Mouse (Mus musculus) testis, adult 2 months (tissue): Measurements from ENCODE around the gene Slc26a9. TPM values are rescaled to one million over a fixed set of nuclear protein-coding genes. Genes with fewer than 3 reads are reported as not detected.
A peak's percentile ranks its signal among the peaks of the same experiment; 100 is the strongest.

Experiments
- H3K27ac ChIP-seq: fragments of 200-500 bp; 2 replicates; pipeline ENCODE4 v1.5.1; 2012; ENCODE audit warnings: low read depth, low read length; ENCODE audit not compliant: control insufficient read depth, insufficient read depth
- H3K27me3 ChIP-seq: fragments of 200-500 bp; 2 replicates; pipeline ENCODE4 v1.6.1; 2012; ENCODE audit warnings: mild to moderate bottlenecking, low read length, moderate library complexity; ENCODE audit not compliant: control insufficient read depth, insufficient read depth
- H3K36me3 ChIP-seq: fragments of 200-500 bp; 2 replicates; pipeline ENCODE4 v1.6.1; 2012; ENCODE audit warnings: mild to moderate bottlenecking, low read length; ENCODE audit not compliant: control insufficient read depth, insufficient read depth
- H3K4me1 ChIP-seq: fragments of 200-500 bp; 2 replicates; pipeline ENCODE4 v1.6.1; 2012; ENCODE audit warnings: low read length; ENCODE audit not compliant: control insufficient read depth, insufficient read depth
- H3K4me3 ChIP-seq: fragments of 200-500 bp; 2 replicates; pipeline ENCODE4 v1.5.1; 2012; ENCODE audit warnings: low read depth, mild to moderate bottlenecking, low read length, moderate library complexity, mixed read lengths; ENCODE audit not compliant: control insufficient read depth
- CTCF ChIP-seq: fragments of 200-500 bp; IDR thresholded peaks from 2 replicates; pipeline ENCODE4 v1.5.1; 2012; ENCODE audit warnings: low read depth, mild to moderate bottlenecking, inconsistent platforms, low read length, moderate library complexity; ENCODE audit not compliant: control insufficient read depth, insufficient read depth, insufficient replicate concordance
- POLR2A ChIP-seq: fragments of 200-500 bp; IDR thresholded peaks from 2 replicates; pipeline ENCODE4 v1.6.1; 2012; ENCODE audit warnings: low read depth, mild to moderate bottlenecking, inconsistent platforms, low read length, moderate library complexity; ENCODE audit not compliant: control insufficient read depth
- polyA plus RNA-seq: library from polyadenylated mRNA; depleted of rRNA; stranded (reverse); fragments of >200 nt; gene quantifications from 2 replicates; pipeline ENCODE4 v1.2.3, GENCODE M21; 2012

The Slc26a9 gene
- polyA plus RNA-seq, 1 experiment, result 0.32 TPM

GRCm38 (mm10) chr1:131703482-131703881 is 40.3 kb upstream of the Slc26a9 start:
- Histone ChIP-seq H3K36me3 (no peaks in the 10 kb centered on the region), H3K4me3 (no peak overlapping the region), H3K27ac (no peak overlapping the region), H3K27me3 (no peaks in the 10 kb centered on the region), H3K4me1 (peaks cover 2% of the 10 kb centered on the region; the same call in 1 of the 2 replicates)
- TF ChIP-seq CTCF, result no peak

DNA sequence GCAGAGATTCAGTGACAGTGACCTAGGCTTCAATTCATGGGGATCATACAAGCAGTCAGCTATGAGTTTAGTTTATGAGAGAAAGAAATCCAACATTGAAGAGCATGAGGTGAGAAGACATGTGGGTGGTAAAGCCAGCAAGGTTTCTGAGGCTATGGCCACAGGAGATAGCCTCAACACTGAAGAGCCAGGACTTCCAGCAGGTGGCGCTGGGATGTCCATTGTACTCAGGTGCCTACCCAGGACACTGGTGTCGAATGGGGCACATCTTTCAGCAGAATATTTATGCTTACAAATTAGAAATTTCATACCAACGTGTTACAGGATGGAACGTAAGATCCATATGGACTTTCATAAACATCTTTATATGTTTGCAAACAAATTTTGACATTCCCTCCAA is 35.5 kb upstream of the Slc26a9 start:
- Histone ChIP-seq H3K36me3 (no peaks in the 10 kb centered on the region), H3K4me3 (no peak overlapping the region), H3K27ac (no peak overlapping the region), H3K27me3 (no peaks in the 10 kb centered on the region), H3K4me1 (no peaks in the 10 kb centered on the region)
- no peak for TF ChIP-seq POLR2A
- TF ChIP-seq CTCF, result peak; percentile 65; the same call in 1 of the 2 replicates

DNA sequence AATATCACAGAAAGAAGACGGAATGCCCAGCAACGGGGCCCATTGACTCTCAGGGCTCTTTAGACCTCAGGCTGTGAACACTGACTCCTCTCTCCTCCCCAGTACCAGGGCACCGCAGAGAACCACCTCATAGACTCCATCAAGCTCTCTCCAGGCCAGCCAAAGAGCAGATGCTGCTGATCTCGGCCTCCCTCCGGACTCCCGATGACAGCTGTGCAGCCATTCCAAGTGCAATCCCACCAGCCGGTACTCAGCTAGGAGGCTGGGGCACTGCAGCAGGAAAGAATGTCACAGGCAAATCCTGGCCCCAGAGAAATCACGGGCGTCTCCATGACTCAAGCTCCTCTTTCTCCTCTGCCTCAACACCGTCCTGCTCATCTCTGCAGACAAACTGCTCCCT is 32.3 kb upstream of the Slc26a9 start:
- Histone ChIP-seq H3K4me3 (no peak overlapping the region), H3K4me1 (no peaks in the 10 kb centered on the region), H3K27me3 (no peaks in the 10 kb centered on the region), H3K27ac (no peak overlapping the region), H3K36me3 (no peaks in the 10 kb centered on the region)
- TF ChIP-seq CTCF (no peak), POLR2A (no peak)

GRCm38 (mm10) chr1:131712386-131712785 is 31.4 kb upstream of the Slc26a9 start:
- Histone ChIP-seq H3K36me3 (no peaks in the 10 kb centered on the region), H3K27ac (no peak overlapping the region), H3K4me1 (peaks cover 2% of the 10 kb centered on the region; the same call in 1 of the 2 replicates), H3K27me3 (no peaks in the 10 kb centered on the region), H3K4me3 (no peak overlapping the region)
- TF ChIP-seq CTCF, result peak; percentile 33; the same call in 1 of the 2 replicates
- no peak for TF ChIP-seq POLR2A

DNA sequence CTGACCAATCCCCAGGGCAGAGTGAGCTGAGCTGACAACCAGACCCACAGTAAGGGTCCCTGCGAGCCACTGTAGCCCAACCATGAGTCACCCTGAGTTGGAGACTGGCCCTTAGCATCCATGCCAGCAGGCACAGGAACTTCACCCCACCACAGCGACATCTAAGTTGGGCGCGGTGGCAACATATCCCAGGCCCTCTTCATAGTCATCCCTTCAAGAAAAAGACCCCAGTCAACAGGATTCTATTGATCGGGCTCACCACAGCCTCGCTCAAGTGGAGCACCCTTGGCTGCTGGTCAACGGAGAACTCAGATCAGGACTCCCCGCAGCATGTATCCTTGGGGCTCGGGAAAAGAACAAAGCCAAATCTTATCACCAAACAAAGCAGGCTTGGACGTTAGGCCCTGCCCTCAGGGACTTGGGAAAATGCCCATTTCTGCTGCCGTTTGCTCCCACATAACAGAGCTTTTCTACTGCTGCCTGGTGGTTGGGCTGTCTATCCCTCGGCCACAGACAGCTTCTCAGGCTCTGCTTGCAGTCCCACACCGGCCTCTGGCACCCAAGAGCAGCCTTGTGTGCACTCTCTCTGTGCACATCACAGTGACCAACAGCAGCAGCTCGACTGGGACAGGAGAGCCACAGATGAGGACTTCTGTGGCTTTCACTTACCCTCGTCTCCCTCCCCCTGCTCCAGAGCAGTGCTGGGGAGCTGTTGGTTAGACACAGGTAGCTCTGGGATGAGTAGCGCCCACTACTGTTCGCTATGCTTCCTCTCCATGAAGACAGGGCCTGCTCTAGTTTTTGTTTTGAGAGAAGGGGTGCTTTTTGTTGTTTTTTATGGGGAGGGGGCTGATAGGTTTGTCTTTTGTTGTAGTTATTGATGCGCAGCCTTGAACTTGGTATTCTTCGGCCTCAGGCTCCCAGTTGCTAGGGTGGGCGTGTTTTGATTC is 29.2 kb upstream of the Slc26a9 start:
- Histone ChIP-seq H3K4me3 (no peak overlapping the region), H3K27ac (peak overlapping the region; percentile 56; the same call in 1 of the 2 replicates), H3K4me1 (peaks cover 2% of the 10 kb centered on the region; the same call in 1 of the 2 replicates), H3K27me3 (no peaks in the 10 kb centered on the region), H3K36me3 (no peaks in the 10 kb centered on the region)
- TF ChIP-seq CTCF (no peak), POLR2A (0 out of 2 replicates have a peak, but pooled peaks have one; percentile 3)

DNA sequence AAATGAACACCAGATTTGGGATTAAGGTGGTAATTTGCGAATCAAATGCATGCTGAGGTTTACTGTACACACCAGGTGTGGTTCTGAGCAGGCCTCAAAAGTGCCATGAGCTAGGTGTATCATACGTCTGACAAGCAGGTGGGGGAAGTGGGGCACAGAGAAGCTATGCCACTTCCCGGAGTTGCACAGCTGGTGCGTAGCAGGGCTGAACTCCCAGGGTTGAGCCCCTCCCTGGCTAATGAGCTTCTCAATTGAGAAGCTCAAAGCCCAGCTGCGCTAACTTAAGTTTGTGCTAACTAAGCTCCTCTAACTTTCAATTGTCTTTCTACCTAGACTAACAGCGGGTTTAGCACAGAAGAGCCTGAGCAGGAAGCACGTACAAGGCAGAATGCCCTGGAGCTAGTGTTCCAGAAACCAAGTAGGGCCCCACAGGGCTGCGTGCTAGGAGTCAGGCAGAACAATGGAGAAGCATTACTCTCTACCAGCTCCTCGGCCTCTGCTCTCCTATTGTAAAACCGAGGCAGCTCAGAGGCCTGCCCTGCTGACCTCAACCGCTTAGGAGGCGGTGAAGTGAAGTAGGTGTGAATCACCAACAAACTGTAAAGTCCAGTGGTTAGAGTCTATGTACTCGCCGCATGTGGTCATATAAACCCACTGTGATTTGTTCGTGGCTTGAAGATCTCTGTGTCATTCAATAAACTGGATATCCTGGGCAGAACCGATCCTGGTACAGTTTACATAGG is 24.7 kb upstream of the Slc26a9 start:
- Histone ChIP-seq H3K4me1 (peaks cover 2% of the 10 kb centered on the region; the same call in 1 of the 2 replicates), H3K4me3 (no peak overlapping the region), H3K27ac (no peak overlapping the region), H3K36me3 (no peaks in the 10 kb centered on the region), H3K27me3 (no peaks in the 10 kb centered on the region)
- TF ChIP-seq CTCF (no peak), POLR2A (no peak)

- no peak overlapping the region for H3K4me3 ChIP-seq
- no peaks in the 10 kb centered on the region for H3K27me3 ChIP-seq
- no peaks in the 10 kb centered on the region for H3K4me1 ChIP-seq
- H3K27ac ChIP-seq, result no peak overlapping the region
- TF ChIP-seq CTCF (no peak), POLR2A (no peak)
- H3K36me3 ChIP-seq, result no peaks in the 10 kb centered on the region
These were observed 21.8 kb upstream of the Slc26a9 start for GRCm38 (mm10) chr1:131721989-131722388.
